Mouse (Mus musculus) neural tube, embryonic 13.5 days (tissue): ENCODE data around the gene Macf1. TPM values are rescaled to one million over a fixed set of nuclear protein-coding genes. Genes with fewer than 3 reads are reported as not detected.
A peak's percentile ranks its signal among the peaks of the same experiment; 100 is the strongest.

ENCODE experiments used
- ATAC-seq: fragments of 200-750 bp; cut with Nextera tagmentation; 2 replicates; pipeline ENCODE4 v1.8.0; 2017; ENCODE audit warnings: low read depth, mild to moderate bottlenecking, moderate TSS enrichment, moderate library complexity
- H3K27ac ChIP-seq: fragments of 300-500 bp; sonication (generic); replicated peaks from 2 replicates; pipeline ENCODE4 v1.5.1; 2015; ENCODE audit warnings: moderate library complexity, mild to moderate bottlenecking, inconsistent platforms
- H3K27me3 ChIP-seq: fragments of 300-500 bp; sonication (generic); 2 replicates; pipeline ENCODE4 v1.6.1; 2015; ENCODE audit warnings: mild to moderate bottlenecking, inconsistent platforms
- H3K36me3 ChIP-seq: fragments of 300-500 bp; sonication (generic); 2 replicates; pipeline ENCODE4 v1.6.1; 2015; ENCODE audit warnings: mild to moderate bottlenecking, inconsistent platforms
- H3K4me1 ChIP-seq: fragments of 300-500 bp; sonication (generic); replicated peaks from 2 replicates; pipeline ENCODE4 v1.6.1; 2015; ENCODE audit warnings: inconsistent platforms
- H3K4me2 ChIP-seq: fragments of 300-500 bp; sonication (generic); 2 replicates; pipeline ENCODE4 v1.6.1; 2015; ENCODE audit warnings: inconsistent platforms, mild to moderate bottlenecking, moderate library complexity
- H3K4me3 ChIP-seq: fragments of 300-500 bp; sonication (generic); 2 replicates; pipeline ENCODE4 v1.5.1; 2015; ENCODE audit warnings: mild to moderate bottlenecking, inconsistent platforms
- H3K9ac ChIP-seq: fragments of 300-500 bp; sonication (generic); 2 replicates; pipeline ENCODE4 v1.6.1; 2015; ENCODE audit warnings: moderate library complexity, mild to moderate bottlenecking, inconsistent platforms
- H3K9me3 ChIP-seq: fragments of 300-500 bp; sonication (generic); 2 replicates; pipeline ENCODE4 v1.6.1; 2016; ENCODE audit warnings: inconsistent platforms
- WGBS: fragments of 180-500 bp; shearing (Covaris S2); methylation state at CpG from one replicate; pipeline ENCODE4 v1.1.7; 2015; 5-methylcytosine and 5-hydroxymethylcytosine counted together
- polyA plus RNA-seq: library from polyadenylated mRNA; unstranded; fragments of >200 nt; fragmentation: Nextera tagmentation; extraction: Ambion mirVana; gene quantifications from 2 replicates; pipeline ENCODE4 v1.2.1, GENCODE M21; 2015

Macf1 gene
- polyA plus RNA-seq, 1 experiment from 2014 or later, result 57.7 TPM

DNA sequence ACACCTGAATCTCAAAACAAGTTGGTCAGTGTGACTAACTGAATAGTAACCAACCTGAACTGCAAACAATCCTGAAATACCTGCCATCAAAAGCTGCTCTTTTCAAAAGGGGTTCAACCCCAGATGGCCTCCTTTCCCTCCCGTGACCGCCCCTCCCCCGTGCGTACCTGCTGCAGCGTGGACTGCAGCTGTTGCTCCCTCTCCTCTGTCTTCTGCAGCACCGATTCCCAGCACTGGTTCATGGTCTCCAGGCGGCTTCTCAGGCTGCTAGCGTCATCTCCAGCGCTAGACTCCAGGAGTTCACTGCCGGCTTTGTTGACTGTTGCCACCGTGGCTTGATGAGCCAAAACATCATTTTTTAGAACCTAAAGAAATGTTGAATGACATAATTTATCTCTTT is 302.6 kb downstream of the Macf1 start:
- WGBS, result 93% methylated on average over 11 of the region's 11 CpGs
- no peaks in the 10 kb centered on the region for H3K9me3 ChIP-seq
- no peak overlapping the region for H3K9ac ChIP-seq
- no peaks in the 10 kb centered on the region for H3K27me3 ChIP-seq
- ATAC-seq, result no peak
- no peak overlapping the region for H3K4me3 ChIP-seq
- H3K36me3 ChIP-seq, result peaks cover 86% of the 10 kb centered on the region
- no peak overlapping the region for H3K27ac ChIP-seq
- H3K4me2 ChIP-seq, result no peak overlapping the region
- peaks cover 3% of the 10 kb centered on the region; the same call in 1 of the 2 replicates for H3K4me1 ChIP-seq

GRCm38 (mm10) chr4:123376031-123376430 is 308.1 kb downstream of the Macf1 start:
- Histone ChIP-seq H3K4me2 (no peak overlapping the region), H3K9me3 (no peaks in the 10 kb centered on the region), H3K4me1 (no peaks in the 10 kb centered on the region), H3K27me3 (no peaks in the 10 kb centered on the region), H3K36me3 (peaks cover 90% of the 10 kb centered on the region), H3K27ac (no peak overlapping the region), H3K9ac (no peak overlapping the region), H3K4me3 (no peak overlapping the region)
- no peak for ATAC-seq
- WGBS, result 97% methylated on average over 3 of the region's 3 CpGs

- H3K4me1 ChIP-seq, result no peaks in the 10 kb centered on the region
- H3K27me3 ChIP-seq, result no peaks in the 10 kb centered on the region
- no peak overlapping the region for H3K9ac ChIP-seq
- 95% methylated on average over 12 of the region's 12 CpGs for WGBS
- no peak for ATAC-seq
- H3K4me2 ChIP-seq, result no peak overlapping the region
- no peak overlapping the region for H3K27ac ChIP-seq
- peaks cover 95% of the 10 kb centered on the region for H3K36me3 ChIP-seq
- H3K9me3 ChIP-seq, result no peaks in the 10 kb centered on the region
- no peak overlapping the region for H3K4me3 ChIP-seq
Observed at GRCm38 (mm10) chr4:123374316-123375008, 309.7 kb downstream of the Macf1 start.

- Histone ChIP-seq H3K4me2 (no peak overlapping the region), H3K4me1 (no peaks in the 10 kb centered on the region), H3K4me3 (no peak overlapping the region), H3K9me3 (no peaks in the 10 kb centered on the region), H3K27me3 (no peaks in the 10 kb centered on the region), H3K9ac (no peak overlapping the region), H3K27ac (no peak overlapping the region), H3K36me3 (peaks cover 90% of the 10 kb centered on the region)
- 96% methylated on average over 4 of the region's 4 CpGs for WGBS
- ATAC-seq, result no peak
Observed at GRCm38 (mm10) chr4:123363555-123363954, 320.6 kb downstream of the Macf1 start.

DNA sequence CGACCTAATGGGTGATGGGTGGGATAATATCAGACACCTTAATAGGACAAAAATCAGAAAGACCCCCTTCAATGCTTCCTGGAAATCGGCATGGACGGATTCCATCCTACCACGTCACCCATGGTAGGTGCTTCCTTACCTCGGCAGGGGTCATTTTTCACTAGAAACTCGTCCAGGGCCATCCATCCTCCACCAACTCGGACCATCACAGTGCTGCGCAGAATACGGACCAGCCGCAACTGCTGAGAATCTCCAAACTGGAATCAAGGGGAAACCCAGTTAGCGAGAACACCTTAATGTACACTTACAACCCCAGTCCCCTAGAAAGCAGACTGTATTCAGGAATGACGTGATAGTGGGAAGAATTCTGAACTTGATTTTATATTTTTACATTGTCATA is 323.4 kb downstream of the Macf1 start:
- WGBS, result 95% methylated on average over 12 of the region's 12 CpGs
- no peak overlapping the region for H3K4me2 ChIP-seq
- H3K4me3 ChIP-seq, result no peak overlapping the region
- no peaks in the 10 kb centered on the region for H3K9me3 ChIP-seq
- no peak overlapping the region for H3K9ac ChIP-seq
- no peak overlapping the region for H3K27ac ChIP-seq
- peaks cover 87% of the 10 kb centered on the region for H3K36me3 ChIP-seq
- no peaks in the 10 kb centered on the region for H3K27me3 ChIP-seq
- ATAC-seq, result no peak
- no peaks in the 10 kb centered on the region for H3K4me1 ChIP-seq

GRCm38 (mm10) chr4:123358613-123359012 is 325.5 kb downstream of the Macf1 start:
- no peak overlapping the region for H3K9ac ChIP-seq
- no peaks in the 10 kb centered on the region for H3K9me3 ChIP-seq
- no peaks in the 10 kb centered on the region for H3K27me3 ChIP-seq
- ATAC-seq, result no peak
- H3K36me3 ChIP-seq, result peaks cover 87% of the 10 kb centered on the region
- WGBS, result 95% methylated on average over 7 of the region's 7 CpGs
- H3K4me1 ChIP-seq, result no peaks in the 10 kb centered on the region
- H3K4me2 ChIP-seq, result no peak overlapping the region
- H3K27ac ChIP-seq, result no peak overlapping the region
- no peak overlapping the region for H3K4me3 ChIP-seq

- H3K4me3 ChIP-seq, result no peak overlapping the region
- peaks cover 88% of the 10 kb centered on the region for H3K36me3 ChIP-seq
- H3K27ac ChIP-seq, result no peak overlapping the region
- WGBS, result 94% methylated on average over 8 of the region's 8 CpGs
- H3K27me3 ChIP-seq, result no peaks in the 10 kb centered on the region
- H3K4me2 ChIP-seq, result no peak overlapping the region
- H3K9ac ChIP-seq, result no peak overlapping the region
- H3K4me1 ChIP-seq, result no peaks in the 10 kb centered on the region
- no peaks in the 10 kb centered on the region for H3K9me3 ChIP-seq
- ATAC-seq, result no peak
Observed at GRCm38 (mm10) chr4:123355941-123356340, 328.2 kb downstream of the Macf1 start.

GRCm38 (mm10) chr4:123353271-123353877 is 330.8 kb downstream of the Macf1 start:
- ATAC-seq, result no peak
- Histone ChIP-seq H3K36me3 (peaks cover 91% of the 10 kb centered on the region), H3K27me3 (no peaks in the 10 kb centered on the region), H3K27ac (no peak overlapping the region), H3K4me3 (no peak overlapping the region), H3K9me3 (no peaks in the 10 kb centered on the region), H3K9ac (no peak overlapping the region), H3K4me1 (no peaks in the 10 kb centered on the region), H3K4me2 (no peak overlapping the region)
- WGBS, result 89% methylated on average over 10 of the region's 10 CpGs

- H3K9me3 ChIP-seq, result no peaks in the 10 kb centered on the region
- H3K4me3 ChIP-seq, result peak overlapping the region; percentile 52
- ATAC-seq, result no peak
- H3K27me3 ChIP-seq, result peaks cover 53% of the 10 kb centered on the region
- H3K27ac ChIP-seq, result no peak overlapping the region
- 5% methylated on average over 6 of the region's 6 CpGs for WGBS
- H3K4me1 ChIP-seq, result peaks cover 16% of the 10 kb centered on the region
- H3K36me3 ChIP-seq, result peaks cover 16% of the 10 kb centered on the region
- H3K4me2 ChIP-seq, result peak overlapping the region; percentile 84
- H3K9ac ChIP-seq, result no peak overlapping the region
Observed at GRCm38 (mm10) chr4:123343471-123343789, 340.7 kb downstream of the Macf1 start.

GRCm38 (mm10) chr4:123342642-123343470 is 341.3 kb downstream of the Macf1 start, which contains the start of gene Bmp8a:
Bmp8a (minus strand) TSS chr4:123343252.
- Histone ChIP-seq H3K27me3 (peaks cover 53% of the 10 kb centered on the region), H3K36me3 (peaks cover 11% of the 10 kb centered on the region)

DNA sequence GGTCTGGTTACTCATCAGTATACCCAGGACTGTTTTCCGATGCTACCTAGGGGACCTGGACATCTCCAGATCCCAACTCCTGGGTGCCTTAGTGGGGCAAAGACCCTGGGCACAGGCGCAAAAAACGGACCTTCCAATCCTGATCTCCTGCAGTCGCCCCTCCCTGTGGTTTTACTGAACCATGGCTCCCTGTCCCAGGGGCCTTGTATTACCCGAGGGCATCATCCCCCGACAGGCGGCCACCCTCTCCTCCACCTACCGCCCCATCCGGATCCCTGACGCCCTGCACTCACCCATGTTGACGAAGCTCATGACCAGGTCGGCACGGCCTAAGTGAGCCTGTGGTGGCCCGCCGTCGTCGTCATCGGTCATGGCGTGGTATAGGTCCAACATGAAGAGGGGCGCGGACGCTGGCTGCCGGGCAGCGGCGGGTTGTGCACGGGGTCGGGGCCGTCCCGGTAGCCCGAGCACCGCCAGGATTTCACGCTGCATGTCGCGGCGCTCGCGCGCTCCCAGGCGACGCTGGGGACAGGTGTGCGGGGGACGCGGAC is 342.0 kb downstream of the Macf1 start:
- peak; percentile 38; the same call in 1 of the 2 replicates for ATAC-seq
- peaks cover 16% of the 10 kb centered on the region for H3K4me1 ChIP-seq
- H3K27me3 ChIP-seq, result peaks cover 53% of the 10 kb centered on the region
- H3K9ac ChIP-seq, result peak overlapping the region; percentile 50; the same call in 1 of the 2 replicates
- 3% methylated on average over 43 of the region's 43 CpGs for WGBS
- H3K36me3 ChIP-seq, result peaks cover 4% of the 10 kb centered on the region
- peak overlapping the region; percentile 52 for H3K4me3 ChIP-seq
- peak overlapping the region; percentile 84 for H3K4me2 ChIP-seq
- no peak overlapping the region for H3K27ac ChIP-seq
- H3K9me3 ChIP-seq, result no peaks in the 10 kb centered on the region

More at GRCm38 (mm10) chr4:123342642-123343470, 341.3 kb downstream of the Macf1 start, which contains the start of gene Bmp8a:
- WGBS, result under 1% methylated on average over 65 of the region's 65 CpGs
- H3K4me3 ChIP-seq, result peak within 1 kb of the TSS; percentile 52
- H3K4me1 ChIP-seq, result peaks cover 16% of the 10 kb centered on the region
- peak; percentile 87 for ATAC-seq
- no peaks in the 10 kb centered on the region for H3K9me3 ChIP-seq
- H3K9ac ChIP-seq, result peak within 1 kb of the TSS; percentile 50
- no peak within 1 kb of the TSS for H3K27ac ChIP-seq
- H3K4me2 ChIP-seq, result peak within 1 kb of the TSS; percentile 84

DNA sequence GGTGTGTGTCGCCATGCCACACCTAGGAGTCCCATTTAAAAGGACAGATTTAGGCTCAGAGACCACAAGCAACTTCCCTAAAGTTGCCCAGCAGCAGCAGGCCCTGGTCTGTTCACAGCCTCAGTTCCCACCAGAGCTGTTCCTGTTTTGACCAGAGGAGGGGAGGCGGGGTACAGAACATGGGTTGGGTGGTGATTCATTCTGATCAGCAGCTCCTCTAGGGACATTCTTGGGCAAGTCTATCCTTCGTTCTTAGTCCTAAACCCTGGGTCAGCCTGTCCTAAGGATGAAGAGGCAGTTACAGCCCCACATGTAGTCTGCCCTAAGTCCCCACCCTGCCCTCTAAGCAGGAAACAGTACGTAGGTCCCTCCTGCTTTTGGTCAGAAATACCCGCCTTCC is 343.9 kb downstream of the Macf1 start:
- no peaks in the 10 kb centered on the region for H3K36me3 ChIP-seq
- no peak overlapping the region for H3K4me3 ChIP-seq
- ATAC-seq, result no peak
- H3K4me2 ChIP-seq, result no peak overlapping the region
- no peak overlapping the region for H3K27ac ChIP-seq
- peaks cover 16% of the 10 kb centered on the region for H3K4me1 ChIP-seq
- H3K9me3 ChIP-seq, result no peaks in the 10 kb centered on the region
- H3K27me3 ChIP-seq, result peaks cover 53% of the 10 kb centered on the region
- H3K9ac ChIP-seq, result no peak overlapping the region
- 74% methylated on average over 5 of the region's 5 CpGs for WGBS
